Mouse (Mus musculus): ENCODE data around the gene Vmn1r23.

DNA sequence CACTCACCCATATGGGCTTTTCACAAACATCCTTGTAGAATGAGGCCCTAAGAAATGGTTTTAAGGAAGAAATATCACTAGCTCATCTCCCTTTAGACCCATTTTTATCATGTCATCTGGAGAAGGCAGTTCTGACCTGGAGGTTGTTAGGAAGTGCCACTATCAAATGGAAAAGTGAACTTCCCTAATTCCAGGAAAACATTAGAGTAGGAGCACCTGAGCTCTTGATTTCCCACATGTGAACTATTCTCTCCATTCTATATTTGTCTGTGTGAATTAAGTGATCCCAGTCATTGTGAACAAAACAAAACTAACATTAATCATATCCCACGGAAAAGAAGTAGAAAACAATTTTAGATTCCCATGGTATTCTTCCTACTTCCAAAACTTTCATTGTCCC, 18.7 kb downstream of the Vmn1r23 start, which contains the start of gene Vmn1r22:
- no peak for TF ChIP-seq MAZ (IDR thresholded peaks at IDR 0.05; ENCODE audit: low read depth, low read length)
- no peak for TF ChIP-seq ZC3H11A (IDR thresholded peaks at IDR 0.05; ENCODE audit: low read depth, low read length)
- no peak for TF ChIP-seq MYC (IDR thresholded peaks at IDR 0.05; ENCODE audit: low read depth, low read length)
- no peak for TF ChIP-seq CTCF (IDR thresholded peaks at IDR 0.05 in 2 of 3, conservative IDR thresholded peaks at IDR 0.05 in 1 of 3; ENCODE audit: control insufficient read depth in 1 of 3, insufficient read depth in 1 of 3, low read depth in 2 of 3, low read length in 3 of 3, poor library complexity in 1 of 3, severe bottlenecking in 1 of 3)
- TF ChIP-seq JUND (IDR thresholded peaks at IDR 0.05; ENCODE audit: low read depth, low read length): no peak
- no peak for TF ChIP-seq UBTF (IDR thresholded peaks at IDR 0.05; ENCODE audit: borderline replicate concordance, insufficient read depth, low read depth, low read length)
